Mouse (Mus musculus) right cerebral cortex, postnatal 10 days (tissue): Measurements from ENCODE around the gene Aox2.

ENCODE experiments used
- DNase-seq, 2 experiments: peaks; one replicate each; pipeline ENCODE4 v3.0.0; 2021; ENCODE audit warnings: low spot score in 2 of 2

Gene Aox2

GRCm38 (mm10) chr1:58288091-58288490, 10.0 kb downstream of the Aox2 start:
- DNase-seq, result no peak

GRCm38 (mm10) chr1:58289863-58290469, 11.8 kb downstream of the Aox2 start:
- no peak for DNase-seq

- peak; percentile 65 to 66 for DNase-seq
These were observed 13.5 kb downstream of the Aox2 start for GRCm38 (mm10) chr1:58291394-58292300.

GRCm38 (mm10) chr1:58294730-58295129, 16.6 kb downstream of the Aox2 start:
- DNase-seq, result no peak

DNA sequence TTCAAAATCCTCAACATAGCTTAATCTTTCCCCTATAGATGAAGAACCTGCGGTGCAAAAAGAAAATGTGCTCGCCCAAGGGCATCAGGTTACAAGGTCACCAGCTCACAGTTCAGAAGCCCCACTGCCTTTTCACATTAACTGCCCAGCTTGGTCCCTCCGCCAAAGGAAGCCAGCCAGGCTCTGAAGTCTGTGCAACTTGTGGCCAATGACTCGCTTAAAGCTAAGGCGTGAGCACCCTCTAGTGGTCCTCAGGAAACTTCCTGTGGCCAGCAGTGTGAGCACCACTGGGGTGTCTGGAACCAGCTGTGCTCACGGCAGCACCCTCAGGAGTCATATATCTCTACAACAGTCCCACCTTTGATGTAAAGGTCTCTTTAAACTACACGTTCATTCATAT, 18.2 kb downstream of the Aox2 start:
- DNase-seq, result peak; percentile 76 to 84

GRCm38 (mm10) chr1:58296821-58297220, 18.7 kb downstream of the Aox2 start:
- peak in 1 of 2 experiments; percentile 13 for DNase-seq

DNA sequence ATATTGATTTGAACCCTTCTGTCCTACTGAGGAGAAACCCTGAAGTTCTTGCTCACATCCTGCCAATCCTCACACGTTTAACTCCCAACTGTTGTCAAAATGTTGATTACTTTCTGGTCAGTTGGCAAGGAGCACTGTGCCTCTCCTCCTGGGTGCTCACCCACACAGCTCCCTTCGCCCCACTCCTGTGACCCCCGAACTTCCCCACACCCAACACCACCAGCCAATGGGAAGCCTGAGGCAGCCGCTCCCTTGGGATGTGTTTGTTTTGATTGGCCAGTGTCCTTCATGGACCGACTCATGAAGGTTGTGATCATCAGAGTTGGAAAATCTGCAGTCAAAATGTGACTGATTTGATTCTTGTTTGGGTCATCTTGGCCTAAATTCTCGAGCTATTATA, 20.2 kb downstream of the Aox2 start:
- DNase-seq, result peak in 1 of 2 experiments; percentile 17

DNA sequence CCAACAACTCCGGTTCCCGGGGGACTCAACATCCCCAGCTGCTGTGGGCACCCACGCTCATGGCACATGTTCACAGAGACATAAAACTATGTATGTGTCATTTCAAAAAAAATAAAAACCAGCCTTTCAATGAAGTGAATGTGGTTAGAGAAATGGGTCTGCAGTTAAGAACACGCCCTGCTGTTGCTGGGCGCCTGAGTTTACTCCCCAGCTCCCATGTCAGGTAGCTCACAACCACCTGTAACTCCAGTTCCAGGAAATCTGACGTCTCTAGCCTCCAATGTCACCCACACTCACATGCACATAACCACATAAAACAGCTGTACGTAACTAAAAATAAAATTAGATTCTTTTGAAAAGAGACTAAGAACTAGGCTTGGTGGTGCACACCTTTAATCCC, 22.9 kb downstream of the Aox2 start:
- no peak for DNase-seq

GRCm38 (mm10) chr1:58302015-58302414, 23.9 kb downstream of the Aox2 start:
- peak in 1 of 2 experiments; percentile 11 for DNase-seq

DNA sequence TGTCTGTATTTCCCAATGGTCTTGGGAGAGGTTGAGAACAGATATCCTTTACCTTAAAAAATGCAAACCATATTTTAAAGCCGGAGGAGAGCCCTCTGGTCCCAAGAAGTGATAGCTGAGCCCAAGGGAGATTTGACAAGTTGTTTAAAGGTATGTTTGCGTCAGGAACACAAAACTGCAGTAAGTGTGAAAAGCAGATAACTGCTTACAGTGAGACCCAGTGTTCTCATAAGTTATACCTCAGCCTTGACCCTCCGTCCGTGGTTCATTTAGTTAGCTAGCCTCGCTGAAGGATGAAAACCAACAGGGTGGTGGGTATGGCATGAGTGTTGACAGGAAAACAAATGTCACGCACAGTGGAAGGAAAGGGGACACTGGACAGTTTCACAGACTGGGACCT, 24.9 kb downstream of the Aox2 start:
- DNase-seq, result no peak

DNA sequence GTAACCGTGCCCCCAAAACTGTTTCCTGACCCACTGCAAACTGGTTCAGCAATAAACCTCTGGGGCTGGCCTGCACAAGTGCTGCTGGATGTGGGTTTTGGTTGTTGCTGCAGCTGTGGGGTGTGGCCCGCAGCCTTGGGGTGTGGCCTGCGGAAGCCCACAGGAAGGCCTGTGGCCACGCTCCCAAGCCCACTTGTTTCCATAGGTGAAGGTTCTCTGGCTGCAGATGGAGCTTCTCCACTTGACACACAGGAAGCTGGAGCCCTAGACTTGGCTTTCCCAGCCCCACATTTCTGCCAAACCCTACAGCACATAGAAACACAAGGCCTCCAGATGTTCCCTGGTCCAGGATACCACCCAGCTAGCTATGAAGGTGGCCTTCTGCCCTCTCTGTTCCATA, 25.6 kb downstream of the Aox2 start:
- DNase-seq, result peak in 1 of 2 experiments; percentile 16

DNA sequence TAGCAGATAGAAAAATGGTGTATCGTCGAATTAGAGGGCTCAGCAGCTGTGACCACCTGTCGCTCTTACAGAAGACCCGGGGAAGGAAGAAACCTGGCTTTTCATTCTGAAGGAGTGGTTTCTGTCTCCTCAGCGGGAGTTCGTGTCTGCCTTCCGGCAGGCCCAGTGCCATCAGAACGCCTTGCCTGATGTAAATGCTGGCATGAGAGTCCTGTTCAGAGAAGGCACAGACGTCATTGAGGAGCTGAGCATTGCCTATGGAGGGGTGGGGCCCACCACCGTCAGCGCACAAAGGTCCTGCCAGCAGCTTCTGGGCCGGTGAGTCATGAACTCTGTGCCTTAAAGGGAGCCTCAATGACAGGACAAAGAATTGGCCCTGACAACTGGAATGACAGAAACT, 26.2 kb downstream of the Aox2 start:
- peak in 1 of 2 experiments; percentile 19 for DNase-seq

DNA sequence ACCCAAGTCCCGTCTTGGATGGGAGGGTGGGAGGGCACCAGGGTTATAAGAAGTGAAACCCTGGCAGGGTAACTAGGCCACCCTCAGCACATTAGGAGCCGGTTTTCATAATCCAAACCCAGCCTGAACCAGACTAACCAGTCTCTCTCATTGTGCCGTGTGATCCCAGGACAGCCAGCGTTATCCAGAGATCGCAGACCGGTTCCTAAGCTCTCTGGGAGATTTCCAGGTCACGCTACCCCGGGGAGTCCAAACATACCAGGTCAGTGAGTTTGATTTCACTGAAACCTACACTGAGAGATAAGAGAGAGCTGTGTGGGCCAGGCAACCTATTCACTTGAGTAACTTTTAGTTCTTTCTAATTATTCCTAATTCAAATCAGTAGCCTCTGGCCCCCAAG, 29.1 kb downstream of the Aox2 start:
- peak in 1 of 2 experiments; percentile 7 for DNase-seq

GRCm38 (mm10) chr1:58308594-58308993, 30.5 kb downstream of the Aox2 start:
- no peak for DNase-seq

DNA sequence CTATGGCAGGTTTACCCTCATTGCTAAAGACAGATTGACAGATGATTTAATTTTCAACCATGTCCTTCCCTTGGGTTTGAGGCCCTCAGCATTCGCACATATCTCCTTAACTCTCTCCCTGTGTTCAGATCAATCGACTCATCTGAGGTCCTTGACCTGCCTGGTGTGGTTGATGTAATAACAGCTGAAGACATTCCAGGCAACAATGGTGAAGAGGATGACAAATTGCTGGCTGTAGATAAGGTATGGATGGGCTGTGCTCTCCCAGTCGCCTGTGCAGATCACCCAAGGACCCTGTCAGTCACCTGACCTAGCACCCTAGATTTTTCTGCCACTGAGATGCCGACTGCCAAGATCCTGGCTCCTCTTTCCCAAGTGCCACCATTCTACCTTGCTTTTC, 31.7 kb downstream of the Aox2 start:
- DNase-seq, result no peak

DNA sequence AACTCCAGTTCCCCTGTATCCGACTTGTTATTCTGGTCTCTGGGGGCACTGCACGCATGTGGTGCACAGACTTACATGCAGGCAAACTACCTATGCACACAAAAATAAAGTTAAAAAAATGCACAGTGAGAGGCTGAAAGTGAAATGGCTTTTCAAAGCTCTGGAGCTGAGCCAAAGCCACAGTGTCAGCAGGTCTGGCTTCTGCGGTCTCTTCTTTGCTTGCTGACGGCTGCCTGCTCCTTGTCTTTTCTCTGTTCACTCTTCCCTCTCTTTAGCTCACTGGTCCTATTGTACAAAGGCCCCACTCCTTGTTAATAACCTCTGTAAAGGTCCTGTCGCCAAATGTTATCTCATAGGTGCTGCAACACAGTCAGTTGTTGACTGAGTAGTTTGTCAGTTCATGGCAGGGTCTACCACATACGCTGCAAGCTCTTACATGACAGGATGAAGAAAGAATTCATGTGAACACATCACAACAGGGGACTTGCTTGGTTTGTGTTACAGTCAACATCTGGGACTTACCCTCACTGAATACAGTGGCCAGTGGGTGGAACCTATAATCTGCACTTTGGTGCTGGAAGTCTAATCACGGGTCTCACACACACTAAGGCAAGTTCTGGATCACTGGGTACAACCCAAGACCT, 33.2 kb downstream of the Aox2 start:
- DNase-seq, result peak in 1 of 2 experiments; percentile 13

- no peak for DNase-seq
These were observed 35.0 kb downstream of the Aox2 start for GRCm38 (mm10) chr1:58313173-58313572.

- DNase-seq, result no peak
These were observed 37.4 kb downstream of the Aox2 start for GRCm38 (mm10) chr1:58315532-58315931.

DNA sequence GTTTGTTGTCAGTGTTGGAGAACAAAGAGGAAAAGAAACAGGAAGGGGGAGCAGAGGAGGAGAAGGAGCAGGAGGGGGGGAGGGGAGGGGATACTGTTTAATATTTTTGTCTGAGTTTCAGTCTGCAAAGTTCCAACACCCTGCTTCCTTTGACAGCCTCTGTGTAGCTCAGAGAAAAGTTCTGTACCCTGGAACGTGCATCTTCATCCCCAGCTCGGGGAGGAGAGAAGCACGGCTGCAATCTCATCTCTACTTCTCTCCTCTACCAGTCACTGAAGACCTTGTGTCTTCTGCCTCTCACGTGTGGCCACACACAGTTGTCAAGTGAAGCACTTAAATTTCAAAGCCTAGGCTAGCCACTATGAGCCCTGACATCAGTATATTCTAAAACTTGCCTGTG, 55.1 kb downstream of the Aox2 start:
- DNase-seq, result no peak

DNA sequence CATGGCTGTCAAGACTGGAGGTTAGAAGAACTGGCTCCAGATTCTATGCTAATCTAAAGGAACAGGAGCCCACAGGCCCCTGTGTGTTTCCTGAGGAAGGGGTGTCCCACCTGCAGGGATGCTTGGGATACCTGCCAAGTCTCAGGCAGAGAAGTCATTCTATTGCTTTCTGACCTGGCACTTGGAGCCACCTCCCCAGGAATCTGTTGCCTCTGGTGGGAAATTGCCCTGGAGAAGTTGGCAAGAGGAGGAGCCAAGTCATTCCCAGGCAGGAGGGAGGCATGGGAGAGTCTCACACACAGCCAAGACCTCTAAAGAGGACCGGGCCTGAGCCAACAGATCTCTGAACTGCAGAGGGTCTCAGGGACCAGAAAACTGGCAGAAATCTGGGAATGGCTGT, 61.8 kb downstream of the Aox2 start:
- no peak for DNase-seq

- DNase-seq, result no peak
These were observed 63.5 kb downstream of the Aox2 start for GRCm38 (mm10) chr1:58341576-58341975.

DNA sequence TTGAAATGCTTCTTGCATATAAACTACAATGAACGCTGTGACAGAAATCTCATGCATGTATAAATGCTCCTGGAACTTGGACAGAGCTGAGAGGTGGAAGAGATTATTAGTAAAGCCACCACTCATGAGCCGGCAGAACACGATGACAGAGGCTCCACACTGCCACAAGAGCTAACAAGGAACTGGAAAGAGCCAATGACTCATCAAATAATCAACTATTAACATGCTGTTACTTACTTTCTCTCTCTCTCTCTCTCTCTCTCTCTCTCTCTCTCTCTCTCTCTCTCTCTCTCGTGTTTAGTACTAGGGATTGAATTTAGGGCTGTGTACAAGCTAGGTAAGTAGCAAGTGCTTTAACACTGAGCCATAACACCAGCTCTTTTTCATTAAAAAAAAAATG, 65.7 kb downstream of the Aox2 start:
- no peak for DNase-seq

GRCm38 (mm10) chr1:58344570-58344969, 66.4 kb downstream of the Aox2 start:
- no peak for DNase-seq
